Mouse (Mus musculus): Measurements from ENCODE around the gene Snx29.

DNA sequence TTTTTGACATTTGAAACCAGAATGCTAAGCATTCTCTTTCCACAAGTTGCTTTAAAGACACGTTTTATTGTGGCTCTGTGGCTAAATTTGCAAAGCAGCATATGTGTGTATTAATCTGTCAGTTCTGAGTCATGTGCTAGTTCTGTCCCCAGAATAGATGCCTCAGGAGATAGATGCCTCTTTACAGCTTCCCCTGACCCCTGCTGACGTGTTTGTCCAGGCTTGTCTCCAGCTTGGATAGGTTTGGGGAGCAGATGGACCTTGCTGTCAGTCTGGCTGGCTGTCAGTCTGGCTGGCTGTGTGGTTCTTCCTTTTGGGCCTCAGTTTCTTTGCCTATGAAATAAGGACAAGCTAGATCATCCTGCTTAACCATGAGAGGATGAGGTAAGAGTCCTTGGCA is 292.9 kb downstream of the Snx29 start:
- no peak for TF ChIP-seq POLR2A (IDR thresholded peaks at IDR 0.05; ENCODE audit: low read depth, low read length)
- no peak for TF ChIP-seq CTCF (IDR thresholded peaks at IDR 0.05; ENCODE audit: borderline replicate concordance, insufficient read depth, low read length)

Data from embryonic fibroblast, embryonic 13.5 days (primary cell).